Mouse (Mus musculus) stomach, embryonic 14.5 days (tissue): Measurements from ENCODE around the gene Slc7a8. TPM values are rescaled to one million over a fixed set of nuclear protein-coding genes. Genes with fewer than 3 reads are reported as not detected.

Source experiments
- ATAC-seq: fragments of 200-750 bp; cut with Nextera tagmentation; 2 replicates; pipeline ENCODE4 v1.8.0; 2017; ENCODE audit warnings: low read depth, moderate TSS enrichment; ENCODE audit not compliant: insufficient number of reproducible peaks, insufficient read depth, low FRiP score
- H3K27ac ChIP-seq: fragments of 300-500 bp; sonication (generic); 2 replicates; pipeline ENCODE4 v1.5.1; 2014; ENCODE audit warnings: mild to moderate bottlenecking, low read length, moderate library complexity, mixed read lengths
- H3K27me3 ChIP-seq: fragments of 300-500 bp; sonication (generic); 2 replicates; pipeline ENCODE4 v1.6.1; 2014; ENCODE audit warnings: low read length, control low read depth, mixed read lengths; ENCODE audit not compliant: control insufficient read depth, insufficient read depth
- H3K36me3 ChIP-seq: fragments of 300-500 bp; sonication (generic); 2 replicates; pipeline ENCODE4 v1.6.1; 2014; ENCODE audit warnings: mild to moderate bottlenecking, control low read depth, low read length, moderate library complexity, mixed read lengths; ENCODE audit not compliant: control insufficient read depth, insufficient read depth
- H3K4me1 ChIP-seq: fragments of 300-500 bp; sonication (generic); 2 replicates; pipeline ENCODE4 v1.6.1; 2014; ENCODE audit warnings: low read length, control low read depth, mixed read lengths; ENCODE audit not compliant: control insufficient read depth, insufficient read depth
- H3K4me2 ChIP-seq: fragments of 300-500 bp; sonication (generic); replicated peaks from 2 replicates; pipeline ENCODE4 v1.6.1; 2014; ENCODE audit warnings: low read depth, low read length, control low read depth
- H3K4me3 ChIP-seq: fragments of 300-500 bp; sonication (generic); 2 replicates; pipeline ENCODE4 v1.5.1; 2014; ENCODE audit warnings: low read depth, low read length, control low read depth
- H3K9ac ChIP-seq: fragments of 300-500 bp; sonication (generic); replicated peaks from 2 replicates; pipeline ENCODE4 v1.6.1; 2014; ENCODE audit warnings: low read depth, mild to moderate bottlenecking, control low read depth, low read length, moderate library complexity, mixed read lengths
- H3K9me3 ChIP-seq: fragments of 300-500 bp; sonication (generic); 2 replicates; pipeline ENCODE4 v1.6.1; 2016; ENCODE audit warnings: low read depth, low read length, control low read depth; ENCODE audit not compliant: control insufficient read depth
- WGBS: fragments of 180-500 bp; shearing (Covaris S2); extraction: QIAGEN DNeasy Blood & Tissue Kit; methylation state at CpG from one replicate; pipeline ENCODE4 v1.1.7; 2014; 5-methylcytosine and 5-hydroxymethylcytosine counted together
- polyA plus RNA-seq: library from polyadenylated mRNA; unstranded; fragments of >200 nt; fragmentation: Nextera tagmentation; extraction: Ambion mirVana; gene quantifications from 2 replicates; pipeline ENCODE4 v1.2.1, GENCODE M21; 2014

Slc7a8 gene
- 5.4 and 5.8 TPM in 2 replicates for polyA plus RNA-seq

DNA sequence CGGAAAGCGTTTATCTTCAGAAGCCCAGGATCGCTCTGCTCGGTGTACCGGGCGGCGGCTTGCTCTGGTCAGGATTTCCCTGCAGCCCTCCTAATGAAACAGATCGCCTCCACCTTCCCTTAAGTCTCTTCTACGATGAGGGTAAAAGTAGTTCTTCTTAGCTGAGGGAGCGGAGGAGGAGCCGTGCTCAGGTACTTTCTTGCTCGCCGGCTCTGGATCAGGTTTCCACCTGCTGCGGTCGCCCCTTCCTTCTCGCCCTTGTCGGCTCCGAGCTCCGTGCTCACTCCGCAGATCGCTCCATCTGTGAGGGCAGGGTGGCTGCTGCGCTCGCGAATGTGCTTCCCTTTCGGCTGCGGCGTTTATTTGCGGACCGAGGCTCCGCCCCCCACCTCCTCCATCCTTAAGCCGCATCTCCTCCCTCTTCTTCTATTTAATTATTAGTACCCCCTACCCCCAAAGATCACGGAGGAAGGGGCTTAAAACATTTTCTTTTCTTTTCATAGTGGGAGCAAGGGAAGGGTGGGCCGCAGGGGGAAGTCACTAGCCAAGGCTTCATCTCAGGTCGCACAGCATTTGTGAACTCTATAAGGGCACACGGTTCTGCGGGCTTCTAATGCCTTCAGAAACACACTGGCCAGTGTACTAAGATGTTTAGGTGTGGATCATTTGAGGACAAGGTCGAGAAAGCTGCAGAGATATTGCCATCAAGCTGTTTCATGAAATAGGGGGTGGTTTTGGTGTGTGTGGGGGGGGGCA, at the start of gene Slc7a8:
Slc7a8 (minus strand) TSS at position 337 of the 756 bp plus-strand sequence.
- no peaks in the 10 kb centered on the region for H3K36me3 ChIP-seq
- 0 out of 2 replicates have a peak, but pooled peaks have one; percentile 46 for ATAC-seq
- no peaks in the 10 kb centered on the region; the same call in 1 of the 2 replicates for H3K4me1 ChIP-seq
- no peaks in the 10 kb centered on the region for H3K9me3 ChIP-seq
- no peak within 1 kb of the TSS for H3K27ac ChIP-seq
- H3K27me3 ChIP-seq: 0 out of 2 replicates have a peak, but pooled peaks cover 3% of the 10 kb centered on the region
- peak within 1 kb of the TSS; percentile 68 for H3K4me2 ChIP-seq
- H3K9ac ChIP-seq: no peak within 1 kb of the TSS; the same call in 1 of the 2 replicates
- peak within 1 kb of the TSS; percentile 36 for H3K4me3 ChIP-seq
- 2% methylated on average over 37 of the region's 37 CpGs for WGBS

GRCm38 (mm10) chr14:54823716-54824115, 42.0 kb upstream of the Slc7a8 start:
- Histone ChIP-seq H3K4me2 (no peak overlapping the region), H3K9ac (no peak overlapping the region), H3K27ac (no peak overlapping the region), H3K4me3 (no peak overlapping the region), H3K36me3 (no peaks in the 10 kb centered on the region), H3K27me3 (no peaks in the 10 kb centered on the region), H3K9me3 (no peaks in the 10 kb centered on the region), H3K4me1 (no peaks in the 10 kb centered on the region)
- no peak for ATAC-seq
- WGBS: 75% methylated on average over 1 of the region's 1 CpGs

GRCm38 (mm10) chr14:54822301-54822700, 40.6 kb upstream of the Slc7a8 start:
- Histone ChIP-seq H3K9me3 (no peaks in the 10 kb centered on the region), H3K27ac (no peak overlapping the region), H3K4me1 (no peaks in the 10 kb centered on the region)

GRCm38 (mm10) chr14:54817791-54818190, 36.0 kb upstream of the Slc7a8 start:
- no peaks in the 10 kb centered on the region for H3K9me3 ChIP-seq
- H3K27me3 ChIP-seq: no peaks in the 10 kb centered on the region
- ATAC-seq: no peak
- H3K4me3 ChIP-seq: no peak overlapping the region
- H3K36me3 ChIP-seq: no peaks in the 10 kb centered on the region
- 50% methylated on average over 2 of the region's 2 CpGs for WGBS
- no peaks in the 10 kb centered on the region for H3K4me1 ChIP-seq
- H3K4me2 ChIP-seq: no peak overlapping the region
- H3K27ac ChIP-seq: no peak overlapping the region
- no peak overlapping the region for H3K9ac ChIP-seq

More at GRCm38 (mm10) chr14:54822301-54822700, 40.6 kb upstream of the Slc7a8 start:
- Histone ChIP-seq H3K9ac (no peak overlapping the region), H3K36me3 (no peaks in the 10 kb centered on the region), H3K27me3 (no peaks in the 10 kb centered on the region), H3K4me2 (no peak overlapping the region), H3K4me3 (no peak overlapping the region)
- ATAC-seq: no peak
- WGBS: 64% methylated on average over 2 of the region's 2 CpGs

DNA sequence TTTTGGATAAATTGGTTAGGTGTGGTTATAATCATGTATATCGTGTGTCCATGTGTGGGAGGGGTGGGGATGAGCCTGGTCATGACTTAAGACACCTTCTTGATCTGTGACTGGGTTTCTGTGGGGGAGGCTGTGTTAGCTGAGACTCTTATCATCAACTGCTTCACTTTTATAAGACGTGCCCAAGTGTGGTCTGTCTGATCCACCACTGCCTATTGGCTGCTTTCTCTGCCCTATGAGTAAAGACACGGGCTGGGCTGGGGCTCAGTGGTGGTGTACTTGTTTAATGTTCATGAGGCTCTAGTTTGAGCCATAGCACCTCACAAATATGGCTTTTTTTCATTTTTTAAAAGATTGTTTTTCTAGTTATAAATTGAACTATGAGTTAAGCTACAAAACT, 34.0 kb upstream of the Slc7a8 start:
- H3K9me3 ChIP-seq: no peaks in the 10 kb centered on the region
- H3K4me2 ChIP-seq: no peak overlapping the region
- H3K4me3 ChIP-seq: no peak overlapping the region
- H3K27me3 ChIP-seq: no peaks in the 10 kb centered on the region
- WGBS: 62% methylated on average over 3 of the region's 3 CpGs
- H3K9ac ChIP-seq: no peak overlapping the region
- H3K36me3 ChIP-seq: no peaks in the 10 kb centered on the region
- no peak for ATAC-seq
- H3K4me1 ChIP-seq: no peaks in the 10 kb centered on the region
- H3K27ac ChIP-seq: no peak overlapping the region

GRCm38 (mm10) chr14:54813991-54814390, 32.2 kb upstream of the Slc7a8 start, which contains the start of gene Rnf212b:
Gene Rnf212b (plus strand): TSS chr14:54814141.
- H3K27me3 ChIP-seq: no peaks in the 10 kb centered on the region
- no peak within 1 kb of the TSS for H3K4me3 ChIP-seq
- no peak within 1 kb of the TSS for H3K4me2 ChIP-seq
- ATAC-seq: no peak
- no peak within 1 kb of the TSS for H3K9ac ChIP-seq
- H3K27ac ChIP-seq: no peak within 1 kb of the TSS
- no peaks in the 10 kb centered on the region for H3K4me1 ChIP-seq
- WGBS: 83% methylated on average over 29 of the region's 29 CpGs
- no peaks in the 10 kb centered on the region for H3K9me3 ChIP-seq
- no peaks in the 10 kb centered on the region for H3K36me3 ChIP-seq

DNA sequence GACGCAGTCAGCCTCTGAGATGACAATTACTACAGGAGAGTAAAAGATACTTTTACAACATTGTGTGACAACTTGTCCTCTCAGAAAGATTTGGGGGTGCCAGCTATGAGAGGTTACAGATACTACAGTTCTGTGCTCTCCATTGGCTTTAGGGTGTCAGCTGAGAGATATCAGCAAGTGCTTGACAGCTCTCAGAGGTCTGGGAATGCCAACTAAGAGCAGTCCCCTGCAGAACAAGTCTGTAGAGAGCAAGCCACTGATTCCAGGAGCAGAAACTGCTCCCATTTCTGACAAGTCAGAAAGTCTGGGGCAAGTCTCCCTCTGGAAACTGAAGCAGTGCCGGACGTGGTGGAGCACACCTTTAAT, 27.9 kb upstream of the Slc7a8 start:
- Histone ChIP-seq H3K9ac (no peak overlapping the region), H3K27me3 (no peaks in the 10 kb centered on the region), H3K4me3 (no peak overlapping the region), H3K4me2 (no peak overlapping the region), H3K4me1 (no peaks in the 10 kb centered on the region), H3K9me3 (no peaks in the 10 kb centered on the region), H3K36me3 (no peaks in the 10 kb centered on the region), H3K27ac (no peak overlapping the region)
- no peak for ATAC-seq
- WGBS: 83% methylated on average over 3 of the region's 3 CpGs

- WGBS: 58% methylated on average over 4 of the region's 4 CpGs
- Histone ChIP-seq H3K9me3 (no peaks in the 10 kb centered on the region), H3K27ac (no peak overlapping the region), H3K4me1 (no peaks in the 10 kb centered on the region), H3K36me3 (no peaks in the 10 kb centered on the region), H3K27me3 (no peaks in the 10 kb centered on the region), H3K4me3 (no peak overlapping the region), H3K4me2 (no peak overlapping the region), H3K9ac (no peak overlapping the region)
- no peak for ATAC-seq
Measured at GRCm38 (mm10) chr14:54808718-54809667, 27.2 kb upstream of the Slc7a8 start.
